Mouse (Mus musculus) E14TG2a.4 (cell line): ENCODE data around the gene Hsf4.

ENCODE experiments used
- CTCF ChIP-seq: conservative IDR thresholded peaks from 2 replicates; pipeline ENCODE4 v1.5.1; 2014; ENCODE audit warnings: low read length
- NANOG ChIP-seq: IDR thresholded peaks from 2 replicates; pipeline ENCODE4 v1.6.1; 2014; ENCODE audit warnings: borderline replicate concordance, low read length, mixed read lengths

DNA sequence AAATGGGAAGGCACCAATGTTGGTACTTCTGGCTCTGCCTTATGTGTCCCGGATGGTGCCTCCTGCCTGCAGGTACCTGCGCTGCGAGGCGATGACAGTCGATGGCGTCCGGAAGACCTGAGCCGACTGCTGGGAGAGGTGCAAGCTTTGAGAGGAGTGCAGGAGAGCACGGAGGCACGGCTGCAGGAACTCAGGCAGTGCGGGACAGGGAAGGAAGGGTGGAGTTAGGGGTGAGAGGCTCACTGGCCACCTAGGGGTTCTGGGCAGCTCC is 1.2 kb downstream of the Hsf4 start:
- no peak for TF ChIP-seq CTCF
- no peak for TF ChIP-seq NANOG
